Mouse (Mus musculus) heart, embryonic 13.5 days (tissue): ENCODE results near the gene Rlbp1. TPM values are rescaled to one million over a fixed set of nuclear protein-coding genes. Genes with fewer than 3 reads are reported as not detected.

Source experiments
- polyA plus RNA-seq: library from polyadenylated mRNA; unstranded; fragments of >200 nt; fragmentation: Nextera tagmentation; extraction: Ambion mirVana; gene quantifications from 2 replicates; pipeline ENCODE4 v1.2.1, GENCODE M21; 2015

The Rlbp1 gene
- polyA plus RNA-seq, 1 experiment from 2014 or later, result not detected

Other genes with a start within 250 kb of the Rlbp1 start
- gene Mfge8, start 238.0 kb downstream of the Rlbp1 start, polyA plus RNA-seq, result 252 and 284 TPM in 2 replicates
- gene Abhd2, start 113.8 kb downstream of the Rlbp1 start, polyA plus RNA-seq, result 4.0 and 4.3 TPM in 2 replicates
- 8.1 and 9.3 TPM in 2 replicates for gene Fanci, start 4.9 kb upstream of the Rlbp1 start, polyA plus RNA-seq
- gene Polg, start 79.3 kb upstream of the Rlbp1 start, polyA plus RNA-seq, result 24.4 and 27.1 TPM in 2 replicates
- 0.25 TPM in 1 of 2 replicates, not detected in the other for gene Rhcg, start 230.6 kb upstream of the Rlbp1 start, polyA plus RNA-seq